ENCODE assay signal across 16 mouse cellular contexts in genomic region chr2:129605816-129606215, GRCm38 (mm10). TPM values are rescaled to one million over a fixed set of nuclear protein-coding genes. Genes with fewer than 3 reads are reported as not detected.
DNase-seq lines count a peak whose midpoint lies in the region; ATAC-seq and TF ChIP-seq lines count a peak whose summit lies in the region.
"Had no signal": no experiment of that assay in that cellular context is flagged by ENCODE, and none has a peak within 500 bp of the region (broad histone marks: within the 10 kb centered on the region; RNA-seq: fewer than 3 reads in every experiment).

No protein-coding gene starts in this region.

- H3K9ac ChIP-seq in forebrain, embryonic 12.5 days, result no peak overlapping the region
- no peak overlapping the region for H3K9ac ChIP-seq in forebrain, embryonic 16.5 days (replicated peaks; ENCODE audit: low read depth, low read length)
- H3K9ac ChIP-seq: embryonic facial prominence, embryonic 12.5 days; forebrain, embryonic 13.5 days; heart, embryonic 12.5 days; hindbrain, embryonic 14.5 days; intestine, embryonic 15.5 days had no signal

- H3K4me3 ChIP-seq in forebrain, embryonic 12.5 days (replicated peaks), result no peak overlapping the region
- no peak overlapping the region for H3K4me3 ChIP-seq in forebrain, embryonic 16.5 days (replicated peaks; ENCODE audit: low read length)
- no peak overlapping the region for H3K4me3 ChIP-seq in left cerebral cortex, adult 2 months
- H3K4me3 ChIP-seq in cortical plate, adult 2 months (ENCODE audit: insufficient read depth, low read length), result no peak overlapping the region
- H3K4me3 ChIP-seq: embryonic facial prominence, embryonic 12.5 days; forebrain, embryonic 13.5 days; heart, embryonic 12.5 days; hindbrain, embryonic 10.5 days; intestine, embryonic 15.5 days had no signal

- peaks cover 7% of the 10 kb centered on the region for H3K36me3 ChIP-seq in forebrain, embryonic 12.5 days (replicated peaks)
- 0 out of 2 replicates have a peak, but pooled peaks cover 2% of the 10 kb centered on the region for H3K36me3 ChIP-seq in forebrain, embryonic 16.5 days (ENCODE audit: control insufficient read depth, insufficient read depth)

- WGBS in forebrain, embryonic 12.5 days, result 66% methylated on average over 3 of the region's 3 CpGs
- 46% methylated on average over 3 of the region's 3 CpGs for WGBS in forebrain, embryonic 16.5 days

- no peak for TF ChIP-seq POLR2A in cortical plate, adult 2 months (IDR thresholded peaks at IDR 0.05; ENCODE audit: extremely low read depth, insufficient read depth, low read length)

- no peak for TF ChIP-seq CTCF in left cerebral cortex, adult 2 months (IDR thresholded peaks at IDR 0.05)
- no peak for TF ChIP-seq CTCF in cortical plate, adult 2 months (IDR thresholded peaks at IDR 0.05; ENCODE audit: extremely low read depth, insufficient read depth, low read length)

- peak overlapping the region; percentile 74; the same call in 1 of the 2 replicates for H3K27ac ChIP-seq in forebrain, embryonic 12.5 days
- no peak overlapping the region for H3K27ac ChIP-seq in forebrain, embryonic 16.5 days (ENCODE audit: low read length)
- peak overlapping the region; percentile 65 for H3K27ac ChIP-seq in left cerebral cortex, adult 2 months
- 0 out of 2 replicates have a peak overlapping the region, but pooled peaks have one; percentile 1 for H3K27ac ChIP-seq in cortical plate, adult 2 months (ENCODE audit: insufficient read depth, low read length)
- H3K27ac ChIP-seq: embryonic facial prominence, embryonic 12.5 days; hindbrain, embryonic 10.5 days; hindbrain, embryonic 14.5 days; intestine, embryonic 15.5 days had no signal

- intact Hi-C loops in left cerebral cortex, adult 2 months (cut with DNase I), result no loop called here
- intact Hi-C loops in left cerebral cortex, postnatal 10 days (cut with DNase I), result no loop called here

- no peak for ATAC-seq in forebrain, embryonic 12.5 days (ENCODE audit: low FRiP score)
- no peak for ATAC-seq in forebrain, embryonic 16.5 days
- ATAC-seq: intestine, embryonic 15.5 days had no signal

- H3K4me1 ChIP-seq in forebrain, embryonic 12.5 days, result peaks cover 23% of the 10 kb centered on the region
- H3K4me1 ChIP-seq in forebrain, embryonic 16.5 days (replicated peaks; ENCODE audit: control insufficient read depth, insufficient read depth, low read length), result peaks cover 18% of the 10 kb centered on the region
- H3K4me1 ChIP-seq in cortical plate, adult 2 months (ENCODE audit: control insufficient read depth, insufficient read depth, low read length), result peaks cover 27% of the 10 kb centered on the region
- H3K4me1 ChIP-seq: intestine, embryonic 15.5 days had no signal

- DNase-seq in left cerebral cortex, adult 2 months (ENCODE audit: extremely low spot score in 1 of 2, low spot score in 2 of 2), result no peak
- DNase-seq in left cerebral cortex, postnatal 10 days (ENCODE audit: extremely low spot score in 1 of 2, low spot score in 2 of 2), result no peak
- DNase-seq in B cell, adult 2 months, result no peak
- DNase-seq: adrenal gland, adult 2 months; adrenal gland, postnatal 25 days; cerebellum, adult 11 months; cerebellum, adult 9-10 months had no signal

- no peaks in the 10 kb centered on the region for H3K9me3 ChIP-seq in forebrain, embryonic 12.5 days
- no peaks in the 10 kb centered on the region for H3K9me3 ChIP-seq in forebrain, embryonic 16.5 days (ENCODE audit: control insufficient read depth, low read length)
- H3K9me3 ChIP-seq: embryonic facial prominence, embryonic 12.5 days; forebrain, embryonic 13.5 days; heart, embryonic 12.5 days; hindbrain, embryonic 10.5 days; intestine, embryonic 15.5 days had no signal

- H3K4me2 ChIP-seq in forebrain, embryonic 12.5 days, result no peak overlapping the region
- H3K4me2 ChIP-seq in forebrain, embryonic 16.5 days (ENCODE audit: low read length), result no peak overlapping the region
- H3K4me2 ChIP-seq: embryonic facial prominence, embryonic 12.5 days; forebrain, embryonic 13.5 days; heart, embryonic 12.5 days; hindbrain, embryonic 14.5 days; intestine, embryonic 15.5 days had no signal

- H3K27me3 ChIP-seq in forebrain, embryonic 12.5 days, result no peaks in the 10 kb centered on the region
- H3K27me3 ChIP-seq in forebrain, embryonic 16.5 days (replicated peaks; ENCODE audit: control insufficient read depth, insufficient read depth, low read length), result no peaks in the 10 kb centered on the region
- H3K27me3 ChIP-seq: embryonic facial prominence, embryonic 12.5 days; forebrain, embryonic 13.5 days; heart, embryonic 12.5 days; intestine, embryonic 15.5 days had no signal

RNA-seq across cellular contexts. Expression of gene Sirpa, which starts 13.2 kb away (rescaled TPM):
- polyA plus RNA-seq in forebrain, embryonic 12.5 days (2016; fragmentation: Nextera tagmentation; extraction: Ambion mirVana), result 18.2 and 20.0 TPM in 2 replicates
- polyA plus RNA-seq in forebrain, embryonic 16.5 days (2015; fragmentation: Nextera tagmentation; extraction: Ambion mirVana), result 30.2 and 34.8 TPM in 2 replicates
- total RNA-seq in left cerebral cortex, adult 2 months (2021), result 100 to 1,000 TPM; 375 to 384 TPM
- 100 to 1,000 TPM; 289 to 299 TPM for total RNA-seq in left cerebral cortex, postnatal 10 days (2021)
- polyA plus RNA-seq in cortical plate, adult 2 months (2012; rRNA removed), result 314 and 333 TPM in 2 replicates
